Mouse (Mus musculus) left cerebral cortex, postnatal 36 days (tissue): ENCODE results near the gene Cks2. TPM values are rescaled to one million over a fixed set of nuclear protein-coding genes. Genes with fewer than 3 reads are reported as not detected.
"Not testable (repeated sequence)": the region's sequence is repeated elsewhere in the genome, so short reads cannot be mapped to it uniquely, and the experiment has no call there.

ENCODE experiments used
- DNase-seq, 2 experiments: peaks; one replicate each; pipeline ENCODE4 v3.0.0; 2021 to 2022; ENCODE audit warnings: low spot score in 2 of 2, mixed read lengths in 1 of 2
- intact Hi-C: fragments of 180-260 bp; cut with DNase I; formaldehyde crosslinking; loops from one replicate; pipeline ENCODE4 v1.15.1; 2025
- total RNA-seq, 2 experiments: library from RNA; stranded (reverse); gene quantifications; 2 replicates each; pipeline ENCODE4 v1.2.3; 2021

Cks2 gene
- total RNA-seq, 2 experiments from 2014 or later = 2.0 to 2.9 TPM

GRCm38 (mm10) chr13:51632560-51633218, 12.3 kb upstream of the Cks2 start:
- intact Hi-C loops = no loop called here
- no peak for DNase-seq

DNA sequence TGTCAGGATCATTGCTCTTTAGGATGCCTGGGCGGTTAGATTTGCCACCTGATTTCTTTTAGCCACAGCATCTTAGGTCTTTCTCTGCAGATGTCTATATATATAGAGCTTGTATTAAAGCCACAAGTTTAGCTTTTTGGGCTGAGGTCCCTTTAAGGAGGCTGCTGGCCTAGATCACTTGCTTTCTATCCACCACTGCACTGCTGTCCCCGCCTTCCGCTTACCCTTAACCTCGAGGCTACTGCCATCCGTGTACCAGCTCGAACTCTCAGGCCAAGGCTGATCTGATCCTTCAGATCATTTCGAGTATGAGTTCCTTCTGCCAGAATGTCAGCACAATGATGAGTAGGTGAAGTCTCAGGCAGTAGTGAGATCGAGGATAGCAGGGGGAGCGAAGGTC, 9.6 kb upstream of the Cks2 start:
- DNase-seq, intact Hi-C loops: not testable (repeated sequence)

DNA sequence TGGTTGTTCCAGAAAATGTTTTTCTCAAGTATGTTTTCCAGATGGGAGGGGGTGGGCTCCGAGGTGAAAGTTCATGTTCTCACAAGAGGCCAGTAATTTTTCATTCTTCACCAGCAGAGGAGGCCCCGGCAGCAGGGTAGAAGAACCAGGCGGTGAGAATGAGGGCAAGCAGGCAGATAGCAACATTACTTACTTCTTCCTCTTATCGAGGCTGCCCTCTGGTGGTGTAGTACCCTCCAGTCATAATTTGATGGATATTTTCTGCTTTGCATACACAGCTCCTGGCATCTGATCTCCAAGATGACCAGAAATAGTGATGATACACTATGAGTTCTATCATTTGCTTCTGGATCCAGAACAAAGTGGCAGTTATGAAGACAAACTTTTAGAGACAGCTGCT, 6.1 kb upstream of the Cks2 start:
- intact Hi-C loops = no loop called here
- DNase-seq = no peak

- intact Hi-C loops = no loop called here
- no peak for DNase-seq
Measured at GRCm38 (mm10) chr13:51641424-51641823, 3.6 kb upstream of the Cks2 start.

DNA sequence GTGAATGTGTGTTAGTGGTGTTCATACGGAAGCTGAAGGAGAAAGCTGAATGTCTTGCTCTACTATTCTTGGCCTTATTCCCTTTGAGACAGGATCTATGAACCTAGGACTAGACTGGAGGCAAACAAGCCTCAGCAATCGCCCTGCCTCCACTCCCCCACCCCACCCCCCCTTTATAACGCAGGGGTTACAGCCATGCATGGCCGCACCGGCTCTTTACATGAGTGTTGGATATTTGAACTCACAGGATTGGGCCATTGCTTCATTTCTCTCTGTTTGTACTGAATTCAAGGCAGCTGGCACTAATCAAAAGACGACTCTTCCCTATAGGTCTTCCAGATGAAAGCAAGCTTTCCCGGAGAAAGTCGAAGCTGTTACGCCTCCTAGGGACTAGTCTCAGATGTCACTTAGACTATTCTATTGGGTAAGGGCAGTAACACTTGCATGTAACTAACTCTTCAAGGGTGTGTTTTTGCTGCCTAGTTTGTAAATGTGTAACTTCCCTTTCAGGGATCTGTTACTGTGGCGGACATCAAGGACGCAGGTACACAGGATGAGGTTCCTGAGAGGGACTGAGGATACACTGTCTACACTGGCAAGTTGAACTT, 2.8 kb upstream of the Cks2 start:
- no peak for DNase-seq
- intact Hi-C loops = no loop called here

DNA sequence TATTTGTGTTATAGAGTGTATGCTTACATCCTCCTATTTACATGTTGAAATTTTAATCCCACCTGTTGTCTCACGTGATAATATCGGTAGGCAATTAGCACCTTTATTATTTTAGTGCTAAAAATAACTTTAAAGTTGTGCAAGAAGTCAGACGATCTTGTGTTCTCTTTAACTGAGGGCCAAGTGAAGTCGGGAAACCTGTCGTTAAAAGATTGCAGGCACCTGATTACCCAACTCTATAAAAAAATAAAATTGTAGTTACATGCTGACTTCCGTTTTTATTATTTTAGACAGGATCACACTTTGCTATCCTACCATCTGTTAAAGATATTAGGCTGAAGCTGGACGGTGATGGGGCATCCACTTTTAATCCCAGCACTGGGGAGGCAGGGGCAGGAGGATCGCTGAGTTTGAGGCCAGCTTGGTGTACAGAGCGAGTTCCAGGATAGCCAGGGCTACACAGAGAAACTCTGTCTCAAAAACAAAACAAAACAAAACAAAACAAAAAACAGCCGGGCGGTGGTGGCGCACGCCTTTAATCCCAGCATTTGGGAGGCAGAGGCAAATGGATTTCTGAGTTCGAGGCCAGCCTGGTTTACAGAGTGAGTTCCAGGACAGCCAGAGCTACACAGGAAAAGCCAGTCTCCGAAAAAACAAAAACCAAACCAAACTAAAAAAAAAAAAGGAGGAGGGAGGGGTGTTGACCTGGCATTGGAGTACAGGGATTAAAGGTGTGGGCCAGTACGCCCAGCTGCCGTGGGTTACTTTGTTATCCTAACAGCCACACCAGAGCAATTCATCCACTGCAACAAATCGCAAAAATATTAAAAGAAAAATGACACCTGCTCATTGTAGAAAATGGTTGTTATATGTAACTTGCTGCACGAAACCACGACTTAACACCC, 856 bp upstream of the Cks2 start:
- intact Hi-C loops = no loop called here
- DNase-seq = no peak

DNA sequence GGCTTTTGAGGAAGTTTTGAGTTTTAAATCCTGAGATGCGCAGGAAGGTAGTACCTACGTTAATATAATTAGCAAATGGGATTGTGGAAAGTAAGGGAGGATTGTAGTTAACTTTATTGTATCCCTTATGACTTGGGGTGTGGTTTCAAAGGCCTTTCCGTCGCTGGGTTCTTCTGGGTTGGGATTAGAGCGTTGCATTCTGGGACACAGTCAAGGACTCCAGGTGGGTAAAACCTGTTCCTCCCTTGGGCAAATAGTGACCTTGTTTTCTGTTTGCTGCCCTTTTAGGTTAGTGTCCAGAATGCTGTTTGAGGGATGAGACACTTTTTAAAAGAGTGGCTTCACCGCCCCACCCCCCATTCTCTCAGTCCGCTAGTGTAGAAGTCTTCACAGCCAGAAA, 840 bp downstream of the Cks2 start:
- DNase-seq = no peak
- intact Hi-C loops = no loop called here

DNA sequence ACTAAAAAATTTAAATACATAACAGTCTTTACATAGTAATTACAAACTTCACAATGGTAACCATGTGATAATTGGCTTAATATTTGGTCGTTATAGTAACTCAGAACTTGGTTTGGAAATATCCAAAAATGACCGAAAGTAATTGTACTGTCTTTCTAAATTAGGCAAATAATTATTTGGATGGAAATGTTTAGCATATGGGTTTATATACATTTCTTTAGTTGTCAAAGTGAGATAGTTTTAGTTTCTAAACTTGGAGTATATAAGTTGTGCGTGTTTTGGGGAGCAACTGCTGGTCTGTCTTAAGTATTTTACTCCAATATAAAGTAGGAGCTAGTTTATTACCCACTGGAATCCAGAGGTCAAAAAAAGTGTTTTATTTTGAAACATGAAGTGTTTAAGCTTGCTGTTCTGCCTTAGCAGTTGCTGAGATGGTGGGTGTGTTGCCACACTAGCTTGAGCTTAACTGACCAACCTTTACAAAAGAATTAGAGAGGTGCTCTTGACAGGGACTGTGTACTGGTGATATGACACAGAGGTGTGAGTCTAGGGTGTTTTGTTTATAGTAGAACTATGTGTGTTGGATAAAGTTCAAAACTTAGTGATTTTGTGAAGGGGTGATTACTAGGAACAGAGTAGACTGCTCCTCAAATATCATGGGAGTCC, 1.5 kb downstream of the Cks2 start:
- no peak for DNase-seq
- intact Hi-C loops = no loop called here

DNA sequence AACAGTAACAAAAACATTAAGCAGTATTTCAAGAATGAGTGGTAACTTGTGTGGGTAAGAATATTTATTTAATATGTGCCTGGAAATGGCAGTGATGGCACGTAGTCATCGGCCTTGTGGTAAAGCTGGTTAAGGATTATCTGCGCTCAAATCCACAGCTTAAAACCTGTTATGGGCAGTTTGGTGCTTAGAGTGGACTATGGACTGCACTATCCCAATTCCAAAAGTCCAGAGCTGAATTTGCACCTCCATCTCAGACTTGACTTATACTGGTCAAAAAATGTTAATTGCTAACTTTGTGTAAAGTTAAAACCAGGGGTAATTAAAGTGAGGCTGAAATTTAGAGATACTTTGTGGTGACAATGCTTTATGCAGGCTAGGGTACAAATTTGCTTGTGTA, 2.7 kb downstream of the Cks2 start:
- intact Hi-C loops = no loop called here
- DNase-seq = no peak

- intact Hi-C loops = no loop called here
- no peak for DNase-seq
Measured at GRCm38 (mm10) chr13:51648237-51648636, 3.2 kb downstream of the Cks2 start.

GRCm38 (mm10) chr13:51649740-51650139, 4.7 kb downstream of the Cks2 start:
- no peak for DNase-seq
- intact Hi-C loops = no loop called here

GRCm38 (mm10) chr13:51651408-51652064, 6.5 kb downstream of the Cks2 start, which contains the start of gene Secisbp2:
Gene Secisbp2 (plus strand): TSS chr13:51651697.
- DNase-seq = peak; percentile 96 to 98
- intact Hi-C loops = no loop called here

- no peak for DNase-seq
- intact Hi-C loops = no loop called here
Measured at GRCm38 (mm10) chr13:51653159-51653558, 8.1 kb downstream of the Cks2 start.

DNA sequence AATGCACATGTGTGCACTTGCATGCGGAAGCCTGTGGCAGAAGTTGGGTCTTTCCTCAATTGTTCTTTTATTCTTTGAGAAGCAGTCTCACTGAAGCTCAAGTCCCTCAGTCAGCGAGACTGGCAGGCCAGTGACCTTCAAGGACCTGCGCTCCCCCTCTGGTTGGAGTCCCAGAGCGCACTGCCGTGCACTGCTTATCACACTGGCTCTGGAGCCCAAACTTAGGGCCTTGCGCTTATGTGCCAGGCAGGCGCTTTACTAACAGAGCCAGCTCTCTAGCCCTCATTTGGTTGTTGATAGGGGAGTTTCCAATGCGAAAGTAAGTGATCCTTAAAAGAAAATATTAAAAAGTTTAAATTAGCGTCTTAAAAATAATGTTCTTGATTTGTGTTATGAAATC, 8.9 kb downstream of the Cks2 start:
- intact Hi-C loops = no loop called here
- no peak for DNase-seq

DNA sequence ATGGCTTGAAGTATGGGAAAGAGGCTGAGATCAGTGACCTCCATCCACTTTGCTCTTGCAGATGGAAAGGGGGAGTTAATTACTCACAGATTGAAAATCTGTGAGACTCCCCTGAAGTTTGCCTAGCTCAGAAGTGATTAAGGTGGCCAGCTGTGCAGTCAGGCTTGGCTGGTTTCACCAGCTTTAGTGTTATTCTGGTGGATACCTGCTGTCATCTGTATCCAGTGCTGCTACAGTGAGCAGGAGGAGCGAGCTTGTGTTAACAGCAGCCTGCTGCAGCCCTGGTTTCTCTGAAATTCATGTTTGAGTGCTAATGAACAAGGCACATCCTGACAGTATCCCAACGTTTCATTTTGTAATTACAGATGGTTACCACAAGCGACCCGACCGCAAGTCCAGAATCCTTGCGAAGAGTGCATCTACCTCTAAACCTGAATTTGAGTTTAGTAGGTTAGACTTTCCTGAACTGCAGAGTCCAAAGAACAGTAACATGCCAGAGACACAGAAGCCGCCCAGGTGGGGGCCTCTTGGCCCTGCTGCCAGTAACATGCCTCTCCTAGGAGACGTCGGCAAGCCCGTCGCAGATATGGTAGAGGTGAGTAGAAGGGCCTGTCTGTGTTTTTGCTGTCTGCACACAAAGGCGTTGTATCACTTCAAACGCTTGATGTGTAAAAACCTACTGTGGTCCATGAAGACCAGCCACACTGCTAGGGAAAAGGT, 11.6 kb downstream of the Cks2 start:
- intact Hi-C loops = no loop called here
- no peak for DNase-seq

DNA sequence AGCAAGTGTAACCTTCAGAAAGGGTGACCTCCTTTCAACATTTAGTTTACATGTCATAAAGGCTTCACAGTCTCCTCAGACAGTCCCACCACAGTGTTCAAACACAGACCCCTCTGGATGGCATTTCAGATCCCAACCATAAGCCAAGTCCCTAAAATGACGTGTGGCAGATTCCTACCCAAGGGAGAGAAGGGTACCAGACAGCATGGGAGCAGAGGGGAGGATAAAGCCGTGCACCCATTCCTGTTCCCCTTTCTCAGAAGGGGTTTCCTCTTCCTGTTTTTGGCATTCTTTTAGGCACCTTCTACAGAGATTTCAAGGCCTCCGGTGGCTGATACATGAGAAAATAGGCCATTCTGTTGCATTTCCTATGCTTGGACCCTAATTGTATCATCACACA, 13.1 kb downstream of the Cks2 start:
- intact Hi-C loops = no loop called here
- DNase-seq = no peak

- DNase-seq = no peak
- intact Hi-C loops = no loop called here
Measured at GRCm38 (mm10) chr13:51659573-51659972, 14.5 kb downstream of the Cks2 start.

GRCm38 (mm10) chr13:51663561-51663960, 18.5 kb downstream of the Cks2 start:
- intact Hi-C loops = no loop called here

GRCm38 (mm10) chr13:51668195-51668594, 23.2 kb downstream of the Cks2 start:
- DNase-seq, intact Hi-C loops: not testable (repeated sequence)

More at GRCm38 (mm10) chr13:51663561-51663960, 18.5 kb downstream of the Cks2 start:
- DNase-seq = no peak
